Mouse (Mus musculus) lung, postnatal 14 days (tissue): ENCODE measurements at regions not wholly inside any gene's neighbourhood (a gene's known extent, or its start where the extent isn't known, plus 50 kb on each side); places are given as distances from the start of the nearest gene placed in this dataset.
"Not testable (repeated sequence)": the region's sequence is repeated elsewhere in the genome, so short reads cannot be mapped to it uniquely, and the experiment has no call there.

Source experiments
- DNase-seq: peaks from one replicate; pipeline ENCODE4 v3.0.0; 2021

- no peak for DNase-seq
These were observed 133.0 kb upstream of the Plcb4 start for GRCm38 (mm10) chr2:135525779-135526178.

GRCm38 (mm10) chr2:135529619-135530018 lies 129.2 kb upstream of the Plcb4 start:
- DNase-seq: no peak

GRCm38 (mm10) chr2:135536303-135536871 lies 122.4 kb upstream of the Plcb4 start:
- no peak for DNase-seq

DNA sequence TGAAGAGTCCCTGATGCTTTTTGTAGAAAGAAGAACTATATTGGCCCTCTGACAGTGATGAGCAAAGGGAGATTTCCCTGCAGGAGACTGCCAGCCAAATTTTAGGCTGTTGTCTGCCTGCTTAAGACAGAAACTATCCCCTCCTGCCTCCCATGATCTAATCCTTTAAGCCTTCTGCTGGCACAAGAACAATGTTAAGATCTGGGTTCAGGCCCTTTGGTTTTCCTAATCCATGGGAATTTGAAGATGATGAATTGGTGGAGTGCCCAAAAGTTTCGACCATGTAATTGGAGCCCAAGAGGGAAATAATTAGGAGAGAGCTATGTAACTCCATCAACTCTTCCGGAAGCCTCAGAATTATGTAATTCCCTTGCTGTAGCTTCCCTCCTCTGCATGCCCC lies 120.8 kb upstream of the Plcb4 start:
- DNase-seq: no peak

- DNase-seq: no peak
These were observed 117.8 kb upstream of the Plcb4 start for GRCm38 (mm10) chr2:135541058-135541457.

- DNase-seq: no peak
These were observed 116.9 kb upstream of the Plcb4 start for GRCm38 (mm10) chr2:135541930-135542329.

DNA sequence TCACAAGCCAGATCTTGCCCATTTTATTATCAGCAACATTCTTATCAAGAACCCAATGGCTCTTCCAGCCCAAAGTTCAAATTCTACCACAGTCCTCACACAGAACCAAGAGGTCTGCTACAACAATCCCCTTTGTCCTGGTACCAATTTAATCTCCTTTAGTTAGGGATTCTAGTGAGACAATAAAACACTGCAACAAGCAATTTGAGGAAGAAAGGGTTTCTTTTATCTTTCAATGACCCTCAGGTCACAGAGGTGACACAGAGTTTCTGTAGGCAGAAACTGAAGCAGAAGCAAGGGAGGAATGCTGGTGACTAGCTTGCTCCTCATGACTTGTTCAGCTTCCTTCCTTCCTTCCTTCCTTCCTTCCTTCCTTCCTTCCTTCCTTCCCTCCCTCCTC lies 113.9 kb upstream of the Plcb4 start:
- no peak for DNase-seq

- no peak for DNase-seq
These were observed 110.8 kb upstream of the Plcb4 start for GRCm38 (mm10) chr2:135547966-135548365.

- DNase-seq: peak; percentile 30
These were observed 105.8 kb upstream of the Plcb4 start for GRCm38 (mm10) chr2:135553031-135553430.

- not testable (repeated sequence) for DNase-seq
These were observed 100.8 kb upstream of the Plcb4 start for GRCm38 (mm10) chr2:135558026-135558425.

DNA sequence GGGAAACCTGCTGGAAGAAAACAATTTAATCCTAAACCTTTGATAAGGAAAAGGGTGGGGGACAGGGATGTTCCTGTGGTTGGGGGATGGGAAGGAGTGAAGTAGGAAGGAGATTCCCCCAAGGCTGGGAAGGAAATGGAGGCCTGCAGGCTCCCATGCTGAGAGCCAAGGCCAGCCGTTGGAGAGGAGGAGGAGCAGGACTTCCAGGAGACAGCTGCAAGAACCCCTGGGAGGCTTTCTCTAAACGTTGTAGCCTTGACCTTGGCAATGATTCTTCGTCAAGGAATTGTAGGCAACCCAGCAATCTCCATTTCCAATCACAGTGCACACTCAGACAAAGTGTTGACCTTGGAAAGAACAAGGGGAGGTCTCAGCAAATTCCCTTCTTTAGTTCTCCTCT lies 99.5 kb upstream of the Plcb4 start:
- no peak for DNase-seq

DNA sequence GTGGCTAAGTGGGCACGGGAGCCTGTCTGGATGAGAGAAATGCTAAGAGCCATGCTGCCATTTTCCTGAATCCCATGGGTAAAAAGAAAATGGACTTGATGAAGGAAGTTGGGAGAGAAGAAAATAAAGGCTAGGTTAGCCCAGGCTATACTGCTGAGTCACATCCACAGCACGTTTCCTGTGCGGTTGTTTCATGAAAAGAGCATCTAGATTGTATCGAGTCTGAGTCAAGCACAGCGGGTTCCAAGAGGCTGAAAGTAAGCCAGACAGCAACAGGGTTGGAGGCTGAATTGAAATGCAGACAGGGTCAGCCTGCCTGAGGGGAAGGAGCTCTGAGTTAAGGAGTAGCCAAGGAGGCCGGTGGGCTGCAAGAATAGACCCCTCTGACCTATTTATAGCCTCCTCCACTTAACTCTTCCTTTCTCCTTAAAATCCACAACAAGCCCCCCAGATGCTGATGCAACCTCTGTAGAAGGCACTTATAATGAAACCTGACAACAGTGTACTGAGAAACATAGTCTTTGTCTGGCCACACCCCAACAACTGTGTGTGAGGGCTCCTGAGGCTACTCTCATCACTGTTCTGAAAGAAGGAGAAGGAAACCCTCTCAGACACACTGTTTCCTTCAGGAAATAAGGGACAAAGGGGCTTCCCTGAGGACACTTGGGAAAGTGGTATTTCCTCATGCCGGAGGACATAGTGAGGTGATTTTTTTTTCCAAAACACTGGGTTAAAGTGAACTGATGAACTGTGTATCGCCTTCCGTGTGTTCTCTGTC lies 98.7 kb upstream of the Plcb4 start:
- DNase-seq: no peak

GRCm38 (mm10) chr2:135560856-135561255 lies 98.0 kb upstream of the Plcb4 start:
- DNase-seq: no peak

- peak; percentile 63 for DNase-seq
These were observed 97.1 kb upstream of the Plcb4 start for GRCm38 (mm10) chr2:135561716-135562115.

GRCm38 (mm10) chr2:135562140-135562890 lies 96.5 kb upstream of the Plcb4 start:
- peak; percentile 79 for DNase-seq

GRCm38 (mm10) chr2:135564231-135564630 lies 94.6 kb upstream of the Plcb4 start:
- DNase-seq: no peak

DNA sequence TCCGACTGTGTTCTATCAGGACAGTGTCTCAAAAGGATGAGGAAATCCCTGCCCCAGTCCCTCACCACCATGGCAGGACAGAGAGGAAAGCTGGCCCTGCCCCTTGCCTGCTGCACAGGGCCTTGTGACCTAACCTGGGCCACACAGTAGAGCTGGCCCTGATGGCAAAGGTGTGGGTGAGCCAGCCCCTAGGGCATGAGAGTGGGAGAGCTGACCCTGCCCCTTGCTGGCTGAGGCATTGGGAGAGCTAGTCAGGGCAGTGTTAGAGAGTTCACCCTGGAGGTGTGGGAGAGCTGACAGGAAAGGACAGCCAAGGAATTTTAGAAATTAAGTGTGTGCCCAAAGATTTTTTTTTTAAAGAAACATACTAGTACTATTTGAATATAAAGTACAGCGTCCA lies 90.5 kb upstream of the Plcb4 start:
- no peak for DNase-seq

- DNase-seq: peak; percentile 29
These were observed 87.2 kb upstream of the Plcb4 start for GRCm38 (mm10) chr2:135571599-135571998.

DNA sequence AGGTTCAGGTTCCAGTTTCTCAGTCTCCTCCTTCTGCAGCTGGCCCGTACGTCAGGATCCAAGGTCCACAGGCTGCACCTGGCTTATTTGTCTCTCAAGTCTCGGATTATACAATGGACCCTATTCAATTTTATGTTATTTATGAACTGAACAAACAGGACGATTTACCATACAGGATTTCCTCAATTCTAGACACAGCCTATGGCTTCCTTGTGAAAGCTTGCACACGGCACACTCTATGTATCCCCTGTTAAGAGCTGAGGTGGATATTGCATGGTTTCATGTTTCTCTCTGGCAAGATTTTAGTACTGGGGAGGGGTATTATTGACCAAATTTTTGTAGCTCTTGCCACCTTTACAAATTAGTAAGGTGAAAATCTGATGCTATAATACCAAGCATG lies 81.6 kb upstream of the Plcb4 start:
- no peak for DNase-seq

GRCm38 (mm10) chr2:135578135-135578534 lies 80.7 kb upstream of the Plcb4 start:
- peak; percentile 45 for DNase-seq

- DNase-seq: no peak
These were observed 79.3 kb upstream of the Plcb4 start for GRCm38 (mm10) chr2:135579514-135579913.

GRCm38 (mm10) chr2:135580051-135580450 lies 78.8 kb upstream of the Plcb4 start:
- no peak for DNase-seq

DNA sequence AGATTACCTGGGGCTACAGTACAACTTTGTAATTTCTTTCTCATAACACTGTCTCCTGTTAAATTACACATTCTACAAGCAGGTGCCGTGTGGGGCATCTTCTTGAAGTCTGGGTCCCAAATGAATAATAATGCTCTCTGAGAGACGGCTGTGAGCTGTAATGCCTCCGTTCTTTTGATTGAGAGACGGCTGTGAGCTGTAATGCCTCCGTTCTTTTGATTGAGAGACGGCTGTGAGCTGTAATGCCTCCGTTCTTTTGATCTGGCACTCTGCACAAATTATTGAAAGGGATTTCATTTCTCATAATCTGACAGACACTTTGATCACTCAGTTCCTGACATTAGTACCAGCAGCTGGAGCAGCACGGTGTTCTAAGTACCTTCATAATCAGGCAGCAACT lies 76.5 kb upstream of the Plcb4 start:
- DNase-seq: no peak

DNA sequence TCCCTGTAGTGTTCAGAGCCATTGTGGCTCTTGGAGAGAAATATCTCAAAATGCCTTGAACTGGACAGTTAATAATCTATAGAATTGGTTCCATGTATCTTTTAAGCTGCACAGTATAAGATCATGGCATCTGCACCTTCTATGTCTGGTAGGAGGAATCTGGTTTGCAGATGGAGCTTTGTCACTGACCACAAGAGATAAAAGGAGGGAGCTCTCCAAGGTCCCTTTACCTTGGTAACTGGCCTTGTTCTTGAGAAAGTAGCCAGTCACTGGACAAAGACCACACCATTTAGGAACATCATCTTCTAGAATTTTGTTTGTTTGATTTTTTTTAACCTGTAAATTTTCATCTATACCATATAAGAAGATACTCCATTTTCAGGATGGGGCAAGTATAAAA lies 52.5 kb upstream of the Plcb4 start:
- DNase-seq: no peak
